32 mouse cellular contexts compared by ENCODE assay signal in the genomic region with DNA sequence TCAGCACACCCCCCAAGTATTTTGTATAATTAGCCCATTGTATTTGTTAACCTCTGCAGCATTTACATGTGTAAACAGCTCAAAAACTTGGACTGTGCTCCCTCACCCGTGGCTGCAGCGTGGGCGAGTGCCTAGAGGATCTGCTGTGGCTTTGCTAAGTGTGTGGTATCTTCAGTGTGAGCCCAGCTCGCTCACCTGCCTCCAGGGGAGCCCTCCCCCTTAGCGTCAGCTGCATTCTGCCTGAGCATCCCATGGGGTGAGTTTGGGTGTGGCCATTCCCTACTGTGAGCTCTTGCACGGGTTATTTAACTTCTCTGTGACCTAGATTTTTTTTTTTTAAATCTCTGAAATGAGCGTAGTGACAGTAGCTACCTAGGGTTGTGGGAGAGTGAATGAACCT. TPM values are rescaled to one million over a fixed set of nuclear protein-coding genes. Genes with fewer than 3 reads are reported as not detected.
A peak's percentile ranks its signal among the peaks of the same experiment; 100 is the strongest.
DNase-seq lines count a peak whose midpoint lies in the region; ATAC-seq and TF ChIP-seq lines count a peak whose summit lies in the region.
"Had no signal": no experiment of that assay in that cellular context is flagged by ENCODE, and none has a peak within 500 bp of the region (broad histone marks: within the 10 kb centered on the region; RNA-seq: fewer than 3 reads in every experiment).

No protein-coding gene starts in this region.

- TF ChIP-seq CTCF in ES-Bruce4 (IDR thresholded peaks at IDR 0.05; ENCODE audit: low read depth, low read length) = no peak

- peak; percentile 72; the same call in 1 of the 2 replicates for TF ChIP-seq EP300 in ES-Bruce4 (IDR thresholded peaks at IDR 0.05; ENCODE audit: insufficient read depth, low read depth, low read length)

- no peak overlapping the region for H3K9ac ChIP-seq in ES-Bruce4 (ENCODE audit: low read depth, poor library complexity, severe bottlenecking)
- no peak overlapping the region for H3K9ac ChIP-seq in ES-E14 (ENCODE audit: insufficient read depth, low read depth, low read length, poor library complexity, severe bottlenecking)
- H3K9ac ChIP-seq in forebrain, embryonic 12.5 days = no peak overlapping the region
- H3K9ac ChIP-seq: embryonic facial prominence, embryonic 13.5 days; forebrain, embryonic 13.5 days; heart, embryonic 12.5 days; heart, embryonic 15.5 days; hindbrain, embryonic 13.5 days; intestine, embryonic 15.5 days had no signal

- 50% methylated on average over 7 of the region's 7 CpGs for WGBS in forebrain, embryonic 12.5 days

- peak; percentile 31 for DNase-seq in cerebellum, adult 9-10 months
- DNase-seq in cerebellum, adult 11-12 months = no peak
- no peak for DNase-seq in ES-E14 (ENCODE audit: low read depth, low spot score)
- DNase-seq in ZHBTc4 (ENCODE audit: low read depth, low spot score) = peak; percentile 56
- no peak for DNase-seq in thymus, postnatal 25 days
- DNase-seq: adrenal gland, postnatal 10 days; adrenal gland, postnatal 36 days; B cell, adult 2 months; cerebellum, adult 11 months; cerebellum, postnatal 10 days; cerebellum, postnatal 36 days; embryo, embryonic 11 days; gastrocnemius, postnatal 25 days; heart, adult 18-20 months; heart, postnatal 10 days; heart, postnatal 36 days; kidney, adult 11 months had no signal

- no peaks in the 10 kb centered on the region for H3K27me3 ChIP-seq in ES-Bruce4 (ENCODE audit: control insufficient read depth, insufficient read depth, low read length, poor library complexity, severe bottlenecking)
- H3K27me3 ChIP-seq in forebrain, embryonic 12.5 days = no peaks in the 10 kb centered on the region
- H3K27me3 ChIP-seq: CH12.LX; embryonic facial prominence, embryonic 13.5 days; forebrain, embryonic 13.5 days; hindbrain, embryonic 13.5 days; intestine, embryonic 15.5 days had no signal

- H3K9me3 ChIP-seq in ES-Bruce4 (replicated peaks; ENCODE audit: control insufficient read depth, insufficient read depth, low read length, poor library complexity, severe bottlenecking) (no peaks in the 10 kb centered on the region), ES-E14 (ENCODE audit: control insufficient read depth, insufficient read depth, low read depth, low read length) (no peaks in the 10 kb centered on the region)
- H3K9me3 ChIP-seq in forebrain, embryonic 12.5 days = no peaks in the 10 kb centered on the region
- H3K9me3 ChIP-seq: embryonic facial prominence, embryonic 10.5 days; embryonic facial prominence, embryonic 13.5 days; forebrain, embryonic 13.5 days; G1E; heart, embryonic 15.5 days; hindbrain, embryonic 13.5 days; intestine, embryonic 15.5 days had no signal

- H3K36me3 ChIP-seq in ES-Bruce4 (ENCODE audit: control insufficient read depth, insufficient read depth, low read length, poor library complexity, severe bottlenecking) = no peaks in the 10 kb centered on the region
- H3K36me3 ChIP-seq in ES-E14 (ENCODE audit: control insufficient read depth, insufficient read depth, low read length, poor library complexity, severe bottlenecking) = no peaks in the 10 kb centered on the region
- no peaks in the 10 kb centered on the region for H3K36me3 ChIP-seq in forebrain, embryonic 12.5 days (replicated peaks)
- H3K36me3 ChIP-seq: embryonic facial prominence, embryonic 13.5 days; G1E; heart, embryonic 12.5 days; heart, embryonic 15.5 days; hindbrain, embryonic 13.5 days; intestine, embryonic 15.5 days had no signal

- H3K4me1 ChIP-seq in ES-Bruce4 (ENCODE audit: control insufficient read depth, insufficient read depth, low read length) (peaks cover 2% of the 10 kb centered on the region), ES-E14 (ENCODE audit: control insufficient read depth in 2 of 2, insufficient read depth in 2 of 2, low read length in 2 of 2, poor library complexity in 1 of 2) (peaks cover 2 to 41% of the 10 kb centered on the region in 2 experiments)
- peaks cover 34% of the 10 kb centered on the region for H3K4me1 ChIP-seq in forebrain, embryonic 12.5 days

- in situ Hi-C loops in ES-E14 (cut with MboI; ENCODE audit: low sequenced_read_pairs in 2 of 2, unreplicated experiment in 2 of 2) = no loop called here

- no peak for TF ChIP-seq POLR2A in ES-Bruce4 (IDR thresholded peaks at IDR 0.05; ENCODE audit: insufficient read depth, low read length)

- no peak overlapping the region for H3K4me2 ChIP-seq in forebrain, embryonic 12.5 days
- H3K4me2 ChIP-seq: embryonic facial prominence, embryonic 13.5 days; forebrain, embryonic 13.5 days; heart, embryonic 12.5 days; heart, embryonic 15.5 days; hindbrain, embryonic 13.5 days; intestine, embryonic 15.5 days had no signal

- H3K4me3 ChIP-seq in ES-Bruce4 (ENCODE audit: low read depth, low read length) = no peak overlapping the region
- no peak overlapping the region for H3K4me3 ChIP-seq in ES-E14 (ENCODE audit: insufficient read depth in 1 of 2, low read depth in 1 of 2, low read length in 2 of 2, poor library complexity in 1 of 2, severe bottlenecking in 1 of 2)
- no peak overlapping the region for H3K4me3 ChIP-seq in forebrain, embryonic 12.5 days (replicated peaks)
- H3K4me3 ChIP-seq: embryonic facial prominence, embryonic 10.5 days; embryonic facial prominence, embryonic 13.5 days; erythroblast, embryonic 14.5 days; forebrain, embryonic 13.5 days; heart, embryonic 12.5 days; heart, embryonic 15.5 days; hindbrain, embryonic 10.5 days; hindbrain, embryonic 13.5 days; intestine, embryonic 15.5 days had no signal

- H3K27ac ChIP-seq in ES-Bruce4 (ENCODE audit: insufficient read depth, low read length) = no peak overlapping the region
- no peak overlapping the region for H3K27ac ChIP-seq in ES-E14 (ENCODE audit: insufficient read depth, low read depth, low read length, poor library complexity, severe bottlenecking)
- no peak overlapping the region for H3K27ac ChIP-seq in forebrain, embryonic 12.5 days
- H3K27ac ChIP-seq: embryonic facial prominence, embryonic 10.5 days; embryonic facial prominence, embryonic 13.5 days; forebrain, embryonic 13.5 days; heart, embryonic 15.5 days; hindbrain, embryonic 10.5 days; hindbrain, embryonic 13.5 days; intestine, embryonic 15.5 days had no signal

- ATAC-seq in forebrain, embryonic 12.5 days (ENCODE audit: low FRiP score) = no peak
- ATAC-seq: forebrain, embryonic 13.5 days; forebrain, embryonic 16.5 days; hindbrain, embryonic 16.5 days; intestine, embryonic 15.5 days had no signal

TF ChIP-seq in ES-E14, 5 proteins besides CTCF, POLR2A, EP300 and RAD21:
- TF ChIP-seq ZNF384 (IDR thresholded peaks at IDR 0.05; ENCODE audit: low read depth, low read length) (peak; percentile 12; the same call in 1 of the 2 replicates), HCFC1 (IDR thresholded peaks at IDR 0.05; ENCODE audit: borderline replicate concordance, insufficient read depth, low read length) (no peak)

RNA-seq across cellular contexts. Expression of gene Clstn1, which starts 16.0 kb away (rescaled TPM):
- 59.2 and 60.5 TPM in 2 replicates for polyA plus RNA-seq in ES-Bruce4 (2011; ENCODE audit: insufficient read depth, insufficient read length, low read depth, missing spikeins)
- total RNA-seq in ES-E14 (2012; rRNA removed) = 115 and 254 TPM in 2 replicates
- polyA plus RNA-seq in forebrain, embryonic 12.5 days (2016; fragmentation: Nextera tagmentation; extraction: Ambion mirVana) = 58.1 and 75.4 TPM in 2 replicates

Comparison
In these comparisons a context has a peak if more than half of its experiments do, and no peak if none do; other contexts are left out.
1. DNase-seq: peak in cerebellum, adult 9-10 months (single experiment) and ZHBTc4 (single experiment); none in cerebellum, adult 11-12 months (single experiment), ES-E14 (single experiment) and thymus, postnatal 25 days (single experiment).